Mouse (Mus musculus) retina, postnatal 7 days (tissue): ENCODE data around the gene H2-Q2.
"Not testable (repeated sequence)": the region's sequence is repeated elsewhere in the genome, so short reads cannot be mapped to it uniquely, and the experiment has no call there.

Experiments
- DNase-seq: peaks from one replicate; pipeline ENCODE4 v3.0.0-alpha.2; 2012; ENCODE audit warnings: low read depth, low spot score

H2-Q2 gene

GRCm38 (mm10) chr17:35342071-35342671, at the start of gene H2-Q2:
Gene H2-Q2 (plus strand): TSS chr17:35342242.
- DNase-seq, result no peak

- peak; percentile 23 for DNase-seq
These were observed 46.2 kb upstream of the H2-Q2 start for GRCm38 (mm10) chr17:35295796-35296195.

- not testable (repeated sequence) for DNase-seq
These were observed 41.6 kb upstream of the H2-Q2 start for GRCm38 (mm10) chr17:35300261-35300945.

- peak; percentile 68 for DNase-seq
These were observed 40.3 kb upstream of the H2-Q2 start for GRCm38 (mm10) chr17:35301645-35302258.

GRCm38 (mm10) chr17:35303271-35303670, 38.8 kb upstream of the H2-Q2 start:
- no peak for DNase-seq

GRCm38 (mm10) chr17:35303756-35304350, 38.2 kb upstream of the H2-Q2 start:
- DNase-seq, result no peak

GRCm38 (mm10) chr17:35304478-35304877, 37.6 kb upstream of the H2-Q2 start:
- no peak for DNase-seq

GRCm38 (mm10) chr17:35304921-35305320, 37.1 kb upstream of the H2-Q2 start:
- DNase-seq, result not testable (repeated sequence)

GRCm38 (mm10) chr17:35318671-35319070, 23.4 kb upstream of the H2-Q2 start:
- no peak for DNase-seq

GRCm38 (mm10) chr17:35320327-35321081, 21.5 kb upstream of the H2-Q2 start, which contains the start of gene H2-Q1:
Gene H2-Q1 (plus strand): TSS chr17:35320405.
- DNase-seq, result no peak

GRCm38 (mm10) chr17:35325124-35325523, 16.9 kb upstream of the H2-Q2 start:
- DNase-seq, result not testable (repeated sequence)

GRCm38 (mm10) chr17:35326000-35326399, 16.0 kb upstream of the H2-Q2 start:
- not testable (repeated sequence) for DNase-seq

GRCm38 (mm10) chr17:35329714-35330113, 12.3 kb upstream of the H2-Q2 start:
- not testable (repeated sequence) for DNase-seq

- DNase-seq, result not testable (repeated sequence)
These were observed 10.5 kb upstream of the H2-Q2 start for GRCm38 (mm10) chr17:35331546-35331945.

- DNase-seq, result no peak
These were observed 852 bp downstream of the H2-Q2 start for GRCm38 (mm10) chr17:35342711-35343476.

- DNase-seq, result not testable (repeated sequence)
These were observed 5.6 kb downstream of the H2-Q2 start for GRCm38 (mm10) chr17:35347659-35348058.

- not testable (repeated sequence) for DNase-seq
These were observed 11.2 kb downstream of the H2-Q2 start for GRCm38 (mm10) chr17:35353275-35353674.

- DNase-seq, result no peak
These were observed 12.0 kb downstream of the H2-Q2 start for GRCm38 (mm10) chr17:35354071-35354470.

GRCm38 (mm10) chr17:35357086-35357485, 15.0 kb downstream of the H2-Q2 start:
- no peak for DNase-seq

- no peak for DNase-seq
These were observed 16.9 kb downstream of the H2-Q2 start for GRCm38 (mm10) chr17:35358763-35359469.
